Mouse (Mus musculus) myocyte (in vitro differentiated cells): ENCODE results near the gene Zmynd8. TPM values are rescaled to one million over a fixed set of nuclear protein-coding genes. Genes with fewer than 3 reads are reported as not detected.

Source experiments
- H3K27me3 ChIP-seq: one replicate; pipeline ENCODE4 v1.6.1; 2011; ENCODE audit not compliant: control insufficient read depth, insufficient read depth, insufficient read length
- H3K36me3 ChIP-seq: one replicate; pipeline ENCODE4 v1.6.1; 2011; ENCODE audit not compliant: control insufficient read depth, insufficient read depth
- H3K4me2 ChIP-seq: one replicate; pipeline ENCODE4 v1.6.1; 2011; ENCODE audit warnings: low read depth, control low read depth
- H3K4me3 ChIP-seq: one replicate; pipeline ENCODE4 v1.5.1; 2011; ENCODE audit warnings: mild to moderate bottlenecking, control low read depth, moderate library complexity
- H3K79me2 ChIP-seq: one replicate; pipeline ENCODE4 v1.6.1; 2011; ENCODE audit not compliant: control insufficient read depth, insufficient read depth
- H3ac ChIP-seq: one replicate; pipeline ENCODE4 v1.6.1; 2011; ENCODE audit not compliant: control insufficient read depth, insufficient read length
- CEBPB ChIP-seq: IDR thresholded peaks from 2 replicates; pipeline ENCODE4 v1.6.1; 2011; ENCODE audit warnings: mild to moderate bottlenecking, moderate library complexity; ENCODE audit not compliant: poor library complexity, insufficient read depth, severe bottlenecking
- E2F4 ChIP-seq: IDR thresholded peaks from one replicate; pipeline ENCODE4 v1.6.1; 2011; ENCODE audit warnings: mild to moderate bottlenecking, control low read depth, moderate library complexity; ENCODE audit not compliant: insufficient read depth
- MAX ChIP-seq: IDR thresholded peaks from one replicate; pipeline ENCODE4 v1.6.1; 2011; ENCODE audit warnings: low read depth, mild to moderate bottlenecking, control low read depth
- MYOD1 ChIP-seq, 3 experiments: IDR thresholded peaks; one replicate each; pipeline ENCODE4 v1.6.1; 2011; ENCODE audit warnings: control low read depth in 2 of 3, low read depth in 2 of 3, mild to moderate bottlenecking in 2 of 3, moderate library complexity in 1 of 3; ENCODE audit not compliant: insufficient read length in 2 of 3, control insufficient read depth in 1 of 3
- MYOG ChIP-seq, 3 experiments: IDR thresholded peaks; one replicate each; pipeline ENCODE4 v1.6.1; 2011; ENCODE audit warnings: control low read depth in 2 of 3, low read depth in 2 of 3, mild to moderate bottlenecking in 2 of 3; ENCODE audit not compliant: insufficient read length in 2 of 3, control insufficient read depth in 1 of 3, insufficient read depth in 1 of 3
- POLR2A ChIP-seq: IDR thresholded peaks from one replicate; pipeline ENCODE4 v1.6.1; 2011; ENCODE audit warnings: low read depth, mild to moderate bottlenecking, control low read depth, moderate library complexity; ENCODE audit not compliant: insufficient read length
- POLR2AphosphoS2 ChIP-seq: IDR thresholded peaks from one replicate; pipeline ENCODE4 v1.6.1; 2011; ENCODE audit warnings: low read depth, control low read depth; ENCODE audit not compliant: insufficient read length
- REST ChIP-seq: IDR thresholded peaks from one replicate; pipeline ENCODE4 v1.6.1; 2011; ENCODE audit warnings: mild to moderate bottlenecking, control low read depth, moderate library complexity; ENCODE audit not compliant: insufficient read depth, insufficient read length
- SRF ChIP-seq: IDR thresholded peaks from one replicate; pipeline ENCODE4 v1.6.1; 2011; ENCODE audit warnings: low read depth; ENCODE audit not compliant: control insufficient read depth, insufficient read length
- TCF12 ChIP-seq: IDR thresholded peaks from one replicate; pipeline ENCODE4 v1.6.1; 2011; ENCODE audit warnings: mild to moderate bottlenecking, control low read depth; ENCODE audit not compliant: poor library complexity, insufficient read depth, severe bottlenecking
- TCF3 ChIP-seq: IDR thresholded peaks from one replicate; pipeline ENCODE4 v1.6.1; 2011; ENCODE audit warnings: low read depth, control low read depth; ENCODE audit not compliant: insufficient read length
- USF1 ChIP-seq: IDR thresholded peaks from one replicate; pipeline ENCODE4 v1.6.1; 2011; ENCODE audit warnings: low read depth, mild to moderate bottlenecking, control low read depth, moderate library complexity
- polyA plus RNA-seq: library from polyadenylated mRNA; unstranded; fragments of >200 nt; fragmentation: generic; extraction: Trizol; gene quantifications from one replicate; pipeline ENCODE4 v1.2.1, GENCODE M21; 2012; ENCODE audit warnings: missing spikeins

Gene Zmynd8
- polyA plus RNA-seq, 1 experiment: 20.9 TPM

GRCm38 (mm10) chr2:165874461-165875339 is 24.1 kb downstream of the Zmynd8 start:
- no peak overlapping the region for H3K4me3 ChIP-seq
- H3ac ChIP-seq: no peak overlapping the region
- H3K79me2 ChIP-seq: peaks cover 89% of the 10 kb centered on the region
- TF ChIP-seq CEBPB (no peak), TCF3 (no peak), POLR2A (no peak), MYOD1 (IDR thresholded peaks at IDR 0.05; ENCODE audit: control insufficient read depth in 1 of 3, insufficient read length in 2 of 3, low read depth in 2 of 3) (peak in 1 of 3 experiments; percentile 11), MYOG (IDR thresholded peaks at IDR 0.05; ENCODE audit: control insufficient read depth in 1 of 3, insufficient read depth in 1 of 3, insufficient read length in 2 of 3, low read depth in 2 of 3) (peak in 1 of 3 experiments; percentile 10)
- peak overlapping the region; percentile 60 for H3K4me2 ChIP-seq
- H3K36me3 ChIP-seq: peaks cover 17% of the 10 kb centered on the region
- no peaks in the 10 kb centered on the region for H3K27me3 ChIP-seq

- TF ChIP-seq POLR2A: no peak
- no peak for TF ChIP-seq MYOD1 (IDR thresholded peaks at IDR 0.05; ENCODE audit: control insufficient read depth in 1 of 3, insufficient read length in 2 of 3, low read depth in 2 of 3)
- no peak for TF ChIP-seq USF1
- TF ChIP-seq MYOG (IDR thresholded peaks at IDR 0.05; ENCODE audit: control insufficient read depth in 1 of 3, insufficient read depth in 1 of 3, insufficient read length in 2 of 3, low read depth in 2 of 3): no peak
- TF ChIP-seq REST: no peak
- Histone ChIP-seq H3K79me2 (peaks cover 88% of the 10 kb centered on the region), H3K4me3 (no peak overlapping the region), H3K27me3 (no peaks in the 10 kb centered on the region), H3K36me3 (peaks cover 17% of the 10 kb centered on the region), H3ac (no peak overlapping the region), H3K4me2 (no peak overlapping the region)
Measured at GRCm38 (mm10) chr2:165873777-165874176, 25.0 kb downstream of the Zmynd8 start.

DNA sequence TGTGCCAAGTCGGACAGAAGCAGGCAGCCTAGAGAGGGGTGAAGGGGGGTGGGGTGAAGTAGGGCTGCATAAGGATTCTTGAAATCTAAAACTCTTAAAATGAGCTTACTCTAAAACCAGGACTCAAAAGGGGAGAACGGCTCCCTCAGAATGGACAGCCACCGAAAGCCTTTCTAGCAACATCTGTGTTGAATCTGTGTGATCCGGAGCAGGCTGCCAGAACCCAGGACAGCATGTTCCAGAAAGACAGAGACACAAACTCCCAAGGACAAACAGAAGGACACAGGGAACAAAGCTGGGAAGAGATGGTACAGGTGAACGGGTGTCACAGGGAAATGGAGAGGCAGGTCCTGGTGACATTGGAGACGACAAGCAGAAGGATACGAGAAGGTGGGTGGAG is 25.6 kb downstream of the Zmynd8 start:
- peaks cover 17% of the 10 kb centered on the region for H3K36me3 ChIP-seq
- H3K4me2 ChIP-seq: no peak overlapping the region
- H3K79me2 ChIP-seq: peaks cover 88% of the 10 kb centered on the region
- TF ChIP-seq REST (no peak), E2F4 (no peak), POLR2A (no peak), USF1 (no peak), POLR2AphosphoS2 (no peak), MYOD1 (IDR thresholded peaks at IDR 0.05; ENCODE audit: control insufficient read depth in 1 of 3, insufficient read length in 2 of 3, low read depth in 2 of 3) (no peak)
- H3K4me3 ChIP-seq: no peak overlapping the region
- no peak overlapping the region for H3ac ChIP-seq
- H3K27me3 ChIP-seq: no peaks in the 10 kb centered on the region

DNA sequence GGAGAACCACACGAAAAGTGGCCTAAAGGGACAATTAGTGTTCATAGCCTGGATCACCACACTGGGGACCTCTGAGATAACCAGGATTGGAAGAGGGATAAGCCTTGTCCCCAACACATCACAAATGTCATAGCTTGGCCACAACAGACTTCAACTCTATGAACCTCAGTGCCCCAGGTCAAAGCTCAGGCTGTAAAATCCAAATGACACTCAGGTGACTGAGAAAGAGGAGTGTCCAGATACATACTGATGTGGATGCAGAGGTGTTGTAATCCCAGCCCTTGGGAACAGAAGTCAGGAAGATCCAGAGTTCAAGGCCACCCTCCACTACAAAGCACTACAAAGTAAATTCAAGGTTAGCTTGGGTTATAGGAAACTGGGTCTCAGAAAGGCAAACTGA is 29.6 kb downstream of the Zmynd8 start:
- no peak overlapping the region for H3ac ChIP-seq
- H3K4me3 ChIP-seq: no peak overlapping the region
- no peak for TF ChIP-seq MAX
- no peak for TF ChIP-seq POLR2AphosphoS2
- no peak for TF ChIP-seq MYOD1 (IDR thresholded peaks at IDR 0.05; ENCODE audit: control insufficient read depth in 1 of 3, insufficient read length in 2 of 3, low read depth in 2 of 3)
- TF ChIP-seq USF1: no peak
- no peak for TF ChIP-seq TCF12
- no peak for TF ChIP-seq TCF3
- TF ChIP-seq POLR2A: no peak
- no peak for TF ChIP-seq MYOG (IDR thresholded peaks at IDR 0.05; ENCODE audit: control insufficient read depth in 1 of 3, insufficient read depth in 1 of 3, insufficient read length in 2 of 3, low read depth in 2 of 3)
- no peak for TF ChIP-seq CEBPB
- no peak for TF ChIP-seq SRF
- no peak for TF ChIP-seq REST
- no peak for TF ChIP-seq E2F4
- peak overlapping the region; percentile 21 for H3K4me2 ChIP-seq
- no peaks in the 10 kb centered on the region for H3K27me3 ChIP-seq
- H3K79me2 ChIP-seq: peaks cover 91% of the 10 kb centered on the region
- peaks cover 9% of the 10 kb centered on the region for H3K36me3 ChIP-seq

DNA sequence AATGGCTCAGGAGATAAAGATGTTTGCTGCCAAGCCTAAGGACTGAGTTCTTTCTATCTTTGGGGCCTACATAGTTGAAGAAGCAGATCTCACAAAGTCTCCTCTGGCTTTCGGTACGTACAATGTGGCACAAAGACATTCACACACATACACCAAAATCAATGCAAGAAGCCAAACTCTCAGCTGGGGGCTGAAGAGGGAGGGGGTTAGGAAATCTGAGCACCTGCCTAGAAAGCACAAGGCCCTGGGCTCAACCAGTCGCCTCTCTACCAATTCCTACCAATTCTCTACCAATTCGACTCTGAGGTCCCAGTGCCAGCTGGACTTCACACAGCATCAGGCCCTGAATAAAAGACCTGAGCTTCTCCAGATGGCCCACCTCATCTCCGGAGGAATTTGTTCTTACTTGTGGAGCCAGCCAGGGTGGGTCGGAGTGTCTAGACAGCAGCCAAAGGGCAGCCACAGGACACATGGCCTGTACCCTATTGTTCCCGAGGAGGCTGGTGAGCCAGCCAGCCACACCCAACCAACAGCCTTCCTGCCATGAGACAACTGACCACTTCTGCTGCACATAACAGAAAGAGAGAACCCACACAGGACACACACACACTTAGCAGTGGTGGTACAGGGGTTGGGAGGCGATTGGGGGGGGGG is 30.2 kb downstream of the Zmynd8 start:
- Histone ChIP-seq H3K4me3 (no peak overlapping the region), H3K36me3 (peaks cover 7% of the 10 kb centered on the region), H3K4me2 (peak overlapping the region; percentile 38), H3ac (no peak overlapping the region), H3K27me3 (no peaks in the 10 kb centered on the region), H3K79me2 (peaks cover 91% of the 10 kb centered on the region)
- peak in 1 of 3 experiments; percentile 77 for TF ChIP-seq MYOG (IDR thresholded peaks at IDR 0.05; ENCODE audit: control insufficient read depth in 1 of 3, insufficient read depth in 1 of 3, insufficient read length in 2 of 3, low read depth in 2 of 3)
- peak in 1 of 3 experiments; percentile 52 for TF ChIP-seq MYOD1 (IDR thresholded peaks at IDR 0.05; ENCODE audit: control insufficient read depth in 1 of 3, insufficient read length in 2 of 3, low read depth in 2 of 3)
- TF ChIP-seq TCF12: no peak
- TF ChIP-seq SRF: no peak
